Mouse (Mus musculus) ES-Bruce4 (cell line): ENCODE data around the gene Bud31. TPM values are rescaled to one million over a fixed set of nuclear protein-coding genes. Genes with fewer than 3 reads are reported as not detected.
"Not testable (repeated sequence)": the region's sequence is repeated elsewhere in the genome, so short reads cannot be mapped to it uniquely, and the experiment has no call there.

Experiments used
- H3K27ac ChIP-seq: 2 replicates; pipeline ENCODE4 v1.5.1; 2012; ENCODE audit warnings: low read length, inconsistent platforms; ENCODE audit not compliant: insufficient read depth
- H3K27me3 ChIP-seq: 2 replicates; pipeline ENCODE4 v1.6.1; 2012; ENCODE audit warnings: mild to moderate bottlenecking, low read length, inconsistent platforms; ENCODE audit not compliant: control insufficient read depth, poor library complexity, insufficient read depth, severe bottlenecking
- H3K36me3 ChIP-seq: 2 replicates; pipeline ENCODE4 v1.6.1; 2012; ENCODE audit warnings: inconsistent platforms, mild to moderate bottlenecking, low read length, moderate library complexity; ENCODE audit not compliant: control insufficient read depth, poor library complexity, insufficient read depth, severe bottlenecking
- H3K4me1 ChIP-seq: one replicate; pipeline ENCODE4 v1.8.1; 2011; ENCODE audit warnings: low read length; ENCODE audit not compliant: control insufficient read depth, insufficient read depth
- H3K4me3 ChIP-seq: 2 replicates; pipeline ENCODE4 v1.5.1; 2011; ENCODE audit warnings: low read depth, mild to moderate bottlenecking, low read length
- H3K9ac ChIP-seq: 2 replicates; pipeline ENCODE4 v1.6.1; 2012; ENCODE audit warnings: low read depth, mild to moderate bottlenecking, inconsistent platforms; ENCODE audit not compliant: poor library complexity, severe bottlenecking
- H3K9me3 ChIP-seq: replicated peaks from 2 replicates; pipeline ENCODE4 v1.6.1; 2012; ENCODE audit warnings: mild to moderate bottlenecking, low read length, inconsistent platforms; ENCODE audit not compliant: control insufficient read depth, poor library complexity, insufficient read depth, severe bottlenecking
- CTCF ChIP-seq: IDR thresholded peaks from one replicate; pipeline ENCODE4 v1.8.1; 2011; ENCODE audit warnings: low read depth, low read length
- EP300 ChIP-seq: IDR thresholded peaks from 2 replicates; pipeline ENCODE4 v1.6.1; 2011; ENCODE audit warnings: low read depth, low read length; ENCODE audit not compliant: insufficient read depth
- POLR2A ChIP-seq: IDR thresholded peaks from one replicate; pipeline ENCODE4 v1.8.1; 2011; ENCODE audit warnings: low read length; ENCODE audit not compliant: insufficient read depth
- polyA plus RNA-seq: library from polyadenylated mRNA; stranded (reverse); fragments of >200 nt; gene quantifications from 2 replicates; pipeline ENCODE4 v1.2.4, GENCODE M21; 2011; ENCODE audit warnings: low read depth; ENCODE audit not compliant: missing spikeins, insufficient read depth, insufficient read length

Gene Bud31
- 104 and 112 TPM in 2 replicates for polyA plus RNA-seq

DNA sequence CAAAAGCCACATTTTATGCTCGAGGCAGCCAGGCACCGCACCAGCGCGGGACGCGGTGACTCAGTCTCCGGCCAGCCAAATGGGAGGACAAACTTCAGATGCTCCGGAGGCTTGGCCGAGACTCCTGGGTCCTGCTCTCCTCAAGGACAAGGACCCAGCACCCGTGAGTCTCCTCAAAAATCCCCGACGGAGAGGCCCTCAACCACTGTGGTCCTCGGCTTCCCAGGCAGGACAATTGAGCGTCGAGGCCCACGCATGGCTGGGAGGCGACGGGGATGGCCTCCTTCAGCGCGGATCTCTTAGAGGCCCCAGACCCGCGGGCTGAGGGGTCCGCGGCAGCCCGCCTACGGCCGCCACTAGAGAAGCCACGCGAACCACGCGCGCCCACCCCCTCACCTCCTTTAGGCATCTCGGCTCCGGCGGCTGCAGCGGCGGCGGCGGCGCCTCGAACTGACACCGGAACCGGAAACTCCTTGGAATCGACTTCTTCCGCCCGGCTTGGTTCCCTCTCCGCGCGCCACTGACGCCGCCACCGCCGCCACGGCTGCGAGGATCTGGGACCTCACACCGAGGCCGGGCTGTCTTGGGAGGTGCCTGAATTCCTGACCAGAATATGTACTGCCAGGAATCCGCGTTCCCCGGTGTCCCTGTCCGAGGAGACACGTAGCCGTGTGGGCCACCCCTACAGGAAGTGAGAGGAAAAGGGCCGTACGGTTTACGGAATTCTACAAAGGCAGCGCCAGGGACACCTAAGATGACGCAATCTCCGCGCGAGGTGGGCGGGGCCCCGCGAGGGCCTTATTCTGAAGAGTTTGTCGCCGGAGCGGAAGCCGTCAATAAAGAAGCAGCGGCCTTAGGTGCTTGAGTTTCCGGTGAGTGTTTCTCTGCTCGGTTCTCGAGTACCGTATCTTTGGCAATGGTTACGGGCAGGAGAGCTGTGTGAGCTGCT, at the start of gene Bud31, which contains the start of gene Pdap1:
TSS of gene Bud31 (plus strand) at position 792 of the 949 bp plus-strand sequence.
TSS of gene Pdap1 (minus strand) at position 668 of the 949 bp plus-strand sequence.
- H3K36me3 ChIP-seq = peaks cover 40% of the 10 kb centered on the region
- no peaks in the 10 kb centered on the region for H3K27me3 ChIP-seq
- H3K4me3 ChIP-seq = peak within 1 kb of the TSS; percentile 99
- H3K27ac ChIP-seq = peak within 1 kb of the TSS; percentile 14; the same call in 1 of the 2 replicates
- TF ChIP-seq POLR2A (peak; percentile 85), EP300 (no peak), CTCF (no peak)
- no peaks in the 10 kb centered on the region for H3K9me3 ChIP-seq
- H3K4me1 ChIP-seq = no peaks in the 10 kb centered on the region
- peak within 1 kb of the TSS; percentile 94 for H3K9ac ChIP-seq

DNA sequence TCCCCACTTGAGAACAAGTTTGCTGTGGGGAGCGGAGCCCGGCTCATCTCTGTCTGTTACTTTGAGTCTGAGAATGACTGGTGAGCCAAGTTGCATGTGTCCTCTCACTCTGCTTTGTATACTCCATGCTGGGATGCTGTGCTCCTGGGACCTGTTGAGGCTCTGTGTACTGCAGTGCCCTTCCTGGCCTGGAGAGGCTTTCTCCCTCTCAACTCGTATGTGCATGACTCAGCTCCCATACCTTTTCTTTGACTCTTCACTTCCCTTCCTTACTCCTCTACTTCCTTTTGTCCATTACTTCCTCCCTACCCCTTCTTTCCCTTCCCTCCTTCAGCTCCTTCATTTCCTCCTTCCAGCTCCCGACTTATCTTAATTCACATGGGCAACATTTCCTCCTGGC, 44.0 kb upstream of the Bud31 start:
- H3K4me3 ChIP-seq = no peak overlapping the region
- no peak overlapping the region for H3K27ac ChIP-seq
- H3K4me1 ChIP-seq = no peaks in the 10 kb centered on the region
- H3K9ac ChIP-seq = no peak overlapping the region
- no peak for TF ChIP-seq EP300
- no peak for TF ChIP-seq POLR2A
- TF ChIP-seq CTCF = no peak
- H3K27me3 ChIP-seq = no peaks in the 10 kb centered on the region
- peaks cover 6% of the 10 kb centered on the region; the same call in 1 of the 2 replicates for H3K36me3 ChIP-seq
- no peaks in the 10 kb centered on the region for H3K9me3 ChIP-seq

DNA sequence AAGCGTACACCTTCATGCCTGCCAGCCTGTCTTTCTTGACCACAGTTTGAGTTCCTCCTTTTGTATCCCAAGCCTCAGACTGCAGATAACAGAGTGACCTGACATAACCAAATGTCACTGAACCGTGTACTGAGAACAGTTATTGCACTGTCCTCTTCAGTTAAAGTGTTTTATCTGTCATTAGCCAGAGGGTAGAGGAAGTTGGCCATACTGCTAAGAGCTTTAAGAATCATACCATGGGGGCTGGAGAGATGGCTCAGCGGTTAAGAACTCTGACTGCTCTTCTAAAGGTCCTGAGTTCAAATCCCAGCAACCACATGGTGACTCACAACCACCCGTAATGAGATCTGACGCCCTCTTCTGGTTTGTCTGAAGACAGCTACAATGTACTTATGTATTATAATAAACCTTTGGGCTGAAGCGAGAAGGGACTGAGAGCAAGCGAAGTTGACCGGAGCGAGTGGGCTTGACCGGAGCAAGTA, 41.8 kb upstream of the Bud31 start:
- Histone ChIP-seq H3K36me3 (peaks cover under 1% of the 10 kb centered on the region; the same call in 1 of the 2 replicates), H3K9ac (no peak overlapping the region), H3K4me3 (no peak overlapping the region), H3K27me3 (no peaks in the 10 kb centered on the region), H3K9me3 (no peaks in the 10 kb centered on the region), H3K27ac (no peak overlapping the region), H3K4me1 (no peaks in the 10 kb centered on the region)
- TF ChIP-seq POLR2A (no peak), CTCF (no peak), EP300 (no peak)

DNA sequence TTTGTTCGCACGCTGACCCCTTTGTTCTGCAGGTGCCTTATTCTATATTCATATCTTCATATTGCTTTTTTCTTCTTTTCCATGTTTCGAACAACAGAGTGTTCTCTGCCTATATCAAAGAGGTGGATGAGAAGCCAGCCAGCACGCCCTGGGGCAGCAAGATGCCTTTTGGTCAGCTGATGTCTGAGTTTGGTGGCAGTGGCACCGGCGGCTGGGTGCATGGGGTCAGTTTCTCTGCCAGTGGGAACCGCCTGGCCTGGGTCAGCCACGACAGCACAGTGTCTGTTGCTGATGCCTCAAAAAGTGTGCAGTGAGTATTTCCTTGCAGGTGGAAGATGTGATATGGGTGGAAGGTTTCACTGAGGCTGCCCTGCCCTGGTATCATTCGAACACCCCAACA, 39.2 kb upstream of the Bud31 start:
- TF ChIP-seq EP300 (no peak), CTCF (no peak), POLR2A (no peak)
- no peak overlapping the region for H3K27ac ChIP-seq
- H3K4me3 ChIP-seq = no peak overlapping the region
- H3K36me3 ChIP-seq = peaks cover 4% of the 10 kb centered on the region; the same call in 1 of the 2 replicates
- H3K9me3 ChIP-seq = no peaks in the 10 kb centered on the region
- no peaks in the 10 kb centered on the region for H3K4me1 ChIP-seq
- H3K9ac ChIP-seq = no peak overlapping the region
- H3K27me3 ChIP-seq = no peaks in the 10 kb centered on the region

DNA sequence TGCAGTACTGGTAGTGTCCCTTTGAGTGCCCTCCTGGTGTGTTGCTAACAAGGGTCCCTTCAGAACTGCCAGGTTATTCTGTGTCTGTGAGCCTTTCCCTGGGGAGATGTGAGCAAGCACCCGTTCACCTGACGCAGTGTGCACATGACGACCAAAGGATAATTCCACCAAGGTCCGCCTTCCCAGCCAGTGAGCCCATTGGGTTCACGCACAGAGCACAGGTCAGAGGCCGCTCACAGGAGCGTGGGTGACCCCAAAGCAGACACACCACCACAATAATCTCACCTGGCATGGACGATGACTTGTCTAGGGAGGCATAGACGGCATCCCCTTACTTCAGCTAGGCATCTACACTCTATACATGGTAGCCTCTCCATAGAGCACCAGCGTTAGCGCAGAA, 38.7 kb upstream of the Bud31 start:
- not testable (repeated sequence) for H3K9ac ChIP-seq, H3K27me3 ChIP-seq, H3K4me1 ChIP-seq, H3K9me3 ChIP-seq, H3K4me3 ChIP-seq, H3K27ac ChIP-seq, H3K36me3 ChIP-seq

DNA sequence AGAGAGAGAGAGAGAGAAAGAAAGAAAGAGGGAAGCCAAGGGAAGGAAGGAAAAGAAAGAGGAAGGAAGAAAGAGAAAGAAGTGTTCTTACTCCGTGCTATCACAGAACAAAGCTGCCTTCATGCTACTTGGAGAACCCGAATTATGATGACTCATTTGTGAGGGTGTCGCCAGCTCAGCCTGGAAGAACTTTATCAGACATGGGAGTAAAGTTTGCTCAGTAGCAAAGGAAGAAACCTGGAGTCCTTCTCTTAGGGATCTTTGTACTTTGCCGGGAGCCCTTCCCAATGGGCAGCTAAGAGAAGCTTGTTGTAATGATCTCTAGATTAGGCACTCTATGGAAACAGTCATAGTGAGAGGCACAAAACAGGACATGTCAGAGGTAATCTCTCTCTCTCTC, 37.5 kb upstream of the Bud31 start:
- Histone ChIP-seq H3K9ac (no peak overlapping the region), H3K9me3 (no peaks in the 10 kb centered on the region), H3K4me3 (no peak overlapping the region), H3K36me3 (peaks cover 4% of the 10 kb centered on the region; the same call in 1 of the 2 replicates), H3K27me3 (no peaks in the 10 kb centered on the region), H3K4me1 (no peaks in the 10 kb centered on the region), H3K27ac (no peak overlapping the region)
- TF ChIP-seq CTCF = no peak
- no peak for TF ChIP-seq POLR2A
- no peak for TF ChIP-seq EP300
